Mouse (Mus musculus) embryonic fibroblast, embryonic 13.5 days (primary cell): ENCODE data around the gene Map2k6.

Experiments
- CTCF ChIP-seq: IDR thresholded peaks from 2 replicates; pipeline ENCODE4 v1.5.1; 2011; ENCODE audit warnings: mild to moderate bottlenecking, control low read depth, low read length, moderate library complexity, borderline replicate concordance; ENCODE audit not compliant: insufficient read depth
- POLR2A ChIP-seq: IDR thresholded peaks from 2 replicates; pipeline ENCODE4 v1.6.1; 2011; ENCODE audit warnings: low read depth, mild to moderate bottlenecking, control low read depth, low read length, moderate library complexity

GRCm38 (mm10) chr11:110402671-110403070 is 3.7 kb downstream of the Map2k6 start:
- TF ChIP-seq CTCF (no peak), POLR2A (no peak)
